Mouse (Mus musculus) embryonic stem cell, embryonic (primary cell): Measurements from ENCODE around the gene Efna5.

ENCODE experiments used
- CTCF ChIA-PET, 4 experiments: fragments of 300-600 bp in 2 of 4; fragments of 350-600 bp in 2 of 4; sonication (Branson Sonifier 250); formaldehyde crosslinking; loops; one replicate each; lab custom pipeline; 2022; ENCODE audit warnings: inconsistent platforms in 2 of 4; lab: Charles Lee
- POLR2A ChIA-PET, 4 experiments: fragments of 300-600 bp in 2 of 4; fragments of 350-600 bp in 2 of 4; sonication (Branson Sonifier 250); formaldehyde crosslinking; loops; one replicate each; lab custom pipeline; 2022; ENCODE audit warnings: antibody characterized with exemption in 4 of 4, inconsistent platforms in 1 of 4; lab: Charles Lee

The Efna5 gene

GRCm38 (mm10) chr17:62651696-62652095, 229.4 kb downstream of the Efna5 start:
- ChIA-PET POLR2A (interaction anchor here in 2 of 4 experiments (0.6 kb wide), 3 partner anchors 165 to 948 kb away, joined by 3 to 5 read pairs (median 3); no protein-coding TSS in a partner anchor), CTCF (no interaction called here)

- CTCF ChIA-PET: interaction anchor here in 1 of 4 experiments (0.5 kb wide), 1 partner anchor 135 kb away, joined by 3 read pairs; no protein-coding TSS in a partner anchor
- POLR2A ChIA-PET: interaction anchor here in 1 of 4 experiments (0.7 kb wide), 1 partner anchor 12 kb away, joined by 4 read pairs; no protein-coding TSS in a partner anchor
These were observed 231.7 kb downstream of the Efna5 start for GRCm38 (mm10) chr17:62649293-62649950.

- CTCF ChIA-PET: interaction anchor here in 1 of 4 experiments (0.7 kb wide), 1 partner anchor 166 kb away, joined by 21 read pairs; no protein-coding TSS in a partner anchor
- POLR2A ChIA-PET: no interaction called here
These were observed 234.3 kb downstream of the Efna5 start for GRCm38 (mm10) chr17:62646836-62647235.

- POLR2A ChIA-PET: no interaction called here
These were observed 238.5 kb downstream of the Efna5 start for GRCm38 (mm10) chr17:62642447-62643145.

GRCm38 (mm10) chr17:62640654-62641053, 240.5 kb downstream of the Efna5 start:
- CTCF ChIA-PET: interaction anchor here in 1 of 4 experiments (0.6 kb wide), 1 partner anchor 20 kb away, joined by 3 read pairs; no protein-coding TSS in a partner anchor
- POLR2A ChIA-PET: no interaction called here

More at GRCm38 (mm10) chr17:62642447-62643145, 238.5 kb downstream of the Efna5 start:
- CTCF ChIA-PET: no interaction called here

GRCm38 (mm10) chr17:62636896-62637295, 244.2 kb downstream of the Efna5 start:
- CTCF ChIA-PET: interaction anchor here in 1 of 4 experiments (0.5 kb wide), 1 partner anchor 391 kb away, joined by 3 read pairs; no protein-coding TSS in a partner anchor
- POLR2A ChIA-PET: no interaction called here

- CTCF ChIA-PET: no interaction called here
- POLR2A ChIA-PET: no interaction called here
These were observed 246.2 kb downstream of the Efna5 start for GRCm38 (mm10) chr17:62634937-62635336.

- CTCF ChIA-PET: interaction anchor here in 1 of 4 experiments (1.1 kb wide), 1 partner anchor 96 kb away, joined by 4 read pairs; no protein-coding TSS in a partner anchor
- POLR2A ChIA-PET: no interaction called here
These were observed 252.6 kb downstream of the Efna5 start for GRCm38 (mm10) chr17:62628474-62628873.

GRCm38 (mm10) chr17:62627508-62627907, 253.6 kb downstream of the Efna5 start:
- ChIA-PET CTCF (no interaction called here), POLR2A (no interaction called here)

GRCm38 (mm10) chr17:62625646-62626020, 255.5 kb downstream of the Efna5 start:
- ChIA-PET CTCF (no interaction called here), POLR2A (no interaction called here)

GRCm38 (mm10) chr17:62624804-62625645, 256.1 kb downstream of the Efna5 start:
- ChIA-PET POLR2A (no interaction called here), CTCF (no interaction called here)

- ChIA-PET POLR2A (no interaction called here), CTCF (no interaction called here)
These were observed 257.9 kb downstream of the Efna5 start for GRCm38 (mm10) chr17:62623224-62623623.

- CTCF ChIA-PET: no interaction called here
- POLR2A ChIA-PET: no interaction called here
These were observed 258.6 kb downstream of the Efna5 start for GRCm38 (mm10) chr17:62622481-62622880.

- ChIA-PET POLR2A (no interaction called here), CTCF (no interaction called here)
These were observed 266.0 kb downstream of the Efna5 start for GRCm38 (mm10) chr17:62615159-62615558.

- POLR2A ChIA-PET: no interaction called here
- CTCF ChIA-PET: no interaction called here
These were observed 266.4 kb downstream of the Efna5 start for GRCm38 (mm10) chr17:62614708-62615107.

- POLR2A ChIA-PET: no interaction called here
- CTCF ChIA-PET: interaction anchor here in 1 of 4 experiments (0.6 kb wide), 1 partner anchor 303 kb away, joined by 4 read pairs; no protein-coding TSS in a partner anchor
These were observed 266.9 kb downstream of the Efna5 start for GRCm38 (mm10) chr17:62614237-62614636.

- POLR2A ChIA-PET: no interaction called here
- CTCF ChIA-PET: interaction anchor here in 1 of 4 experiments (0.6 kb wide), 1 partner anchor 31 kb away, joined by 4 read pairs; no protein-coding TSS in a partner anchor
These were observed 267.9 kb downstream of the Efna5 start for GRCm38 (mm10) chr17:62613232-62613631.

- POLR2A ChIA-PET: no interaction called here
- CTCF ChIA-PET: no interaction called here
These were observed 273.0 kb downstream of the Efna5 start for GRCm38 (mm10) chr17:62608145-62608544.

- POLR2A ChIA-PET: no interaction called here
- CTCF ChIA-PET: interaction anchor here in 1 of 4 experiments (0.6 kb wide), 1 partner anchor 29 kb away, joined by 3 read pairs; no protein-coding TSS in a partner anchor
These were observed 273.7 kb downstream of the Efna5 start for GRCm38 (mm10) chr17:62607304-62607914.
